Mouse (Mus musculus): ENCODE measurements around the gene Olfr1174-ps.

The Olfr1174-ps gene

DNA sequence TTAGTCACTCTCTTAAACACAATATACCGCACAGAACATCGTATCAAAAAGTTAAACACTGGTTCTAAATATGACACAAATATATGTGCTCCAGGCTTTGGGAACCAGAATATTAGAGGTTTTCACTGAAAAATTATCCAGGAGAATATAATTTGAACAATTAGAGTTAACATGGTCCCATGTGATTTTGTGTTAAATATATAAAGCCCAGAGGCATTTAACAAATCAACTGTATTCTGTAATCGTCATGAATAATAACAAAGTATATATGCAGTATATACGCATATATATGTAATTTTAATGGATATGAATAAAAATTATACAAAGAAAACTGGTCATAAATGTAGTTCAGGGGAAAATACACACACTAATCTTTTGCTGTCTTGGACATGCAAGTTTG is at the start of gene Olfr1174-ps:
TSS of gene Olfr1174-ps (minus strand) at position 101 of the 400 bp plus-strand sequence.
- no peak for DNase-seq

- no peak for DNase-seq
Observed at GRCm38 (mm10) chr2:88356304-88356703, 41.4 kb upstream of the Olfr1174-ps start.

- no peak for DNase-seq
Observed at GRCm38 (mm10) chr2:88346392-88346791, 31.5 kb upstream of the Olfr1174-ps start, which contains the start of gene Olfr1177-ps. TSS of gene Olfr1177-ps (minus strand) at chr2:88346492.

GRCm38 (mm10) chr2:88336421-88336820 is 21.5 kb upstream of the Olfr1174-ps start, which contains the start of gene Olfr1176:
TSS of gene Olfr1176 (plus strand) at chr2:88336721.
- no peak for DNase-seq

DNA sequence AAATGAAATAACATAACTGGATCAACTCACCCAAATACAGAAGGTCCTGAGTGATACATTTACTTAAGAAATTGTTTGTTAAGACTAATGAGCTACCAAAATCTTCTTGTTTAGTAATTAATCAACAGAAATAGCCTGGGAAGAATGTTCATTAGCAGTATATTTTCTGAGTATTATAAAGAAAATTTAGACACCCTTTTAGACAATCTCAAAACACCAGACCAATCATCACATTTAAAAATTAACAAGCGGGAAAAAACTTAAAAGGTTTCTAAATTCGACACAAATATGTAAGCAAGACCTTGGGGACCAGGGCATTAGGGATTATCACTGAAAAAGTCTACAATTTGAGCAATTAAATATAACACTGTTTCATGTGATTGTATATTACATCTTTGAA is 12.2 kb upstream of the Olfr1174-ps start, which contains the start of gene Olfr1175-ps:
TSS of gene Olfr1175-ps (minus strand) at position 101 of the 400 bp plus-strand sequence.
- no peak for DNase-seq

DNA sequence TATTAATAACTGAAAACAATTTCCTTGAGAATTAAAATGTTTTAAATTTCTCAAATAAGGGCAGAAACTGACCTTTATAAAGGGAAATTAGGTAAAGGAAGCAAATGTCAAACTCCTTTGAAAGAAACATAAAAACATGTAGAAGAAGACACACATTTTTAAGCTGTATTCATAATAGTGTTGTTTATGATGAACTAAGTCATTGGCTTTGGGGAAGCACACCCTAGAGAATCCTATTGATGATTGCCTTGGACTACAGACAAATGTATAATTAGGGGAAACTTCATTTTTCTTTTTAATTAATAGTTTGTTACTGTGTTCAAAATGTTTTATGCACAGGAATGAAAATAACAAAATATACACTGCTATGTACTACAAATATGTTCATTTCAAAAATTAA is 35.2 kb downstream of the Olfr1174-ps start, which contains the start of gene Olfr1173:
TSS of gene Olfr1173 (minus strand) at position 101 of the 400 bp plus-strand sequence.
- no peak for DNase-seq
